Mouse (Mus musculus): ENCODE results near the gene Hint1. TPM values are rescaled to one million over a fixed set of nuclear protein-coding genes. Genes with fewer than 3 reads are reported as not detected.
"Not testable (repeated sequence)": the region's sequence is repeated elsewhere in the genome, so short reads cannot be mapped to it uniquely, and the experiment has no call there.

Hint1 gene
- 100 to 1,000 TPM; 303 to 309 TPM for total RNA-seq (2021)
- long read RNA-seq, experiment 1, transcript Hint1-201 (3 exons, 636 nt), result major isoform, 189 of 197 reads
- long read RNA-seq, experiment 1, partial matches to known transcripts, result 6 of 197 reads
- long read RNA-seq, experiment 1, other reads (novel, unspliced or antisense), result 2 of 197 reads
- long read RNA-seq, experiment 2, transcript Hint1-201 (3 exons, 636 nt), result major isoform, 157 of 163 reads
- long read RNA-seq, experiment 2, partial matches to known transcripts, result 0 of 163 reads
- long read RNA-seq, experiment 2, other reads (novel, unspliced or antisense), result 6 of 163 reads

- peak; percentile 94 to 95 for DNase-seq
Measured at GRCm38 (mm10) chr11:54866119-54867048, at the start of gene Hint1. Gene Hint1, plus strand, starts transcription at chr11:54866383.

GRCm38 (mm10) chr11:54817449-54817848 is 48.7 kb upstream of the Hint1 start:
- DNase-seq, result no peak

- no peak for DNase-seq
Measured at GRCm38 (mm10) chr11:54819489-54819888, 46.7 kb upstream of the Hint1 start.

GRCm38 (mm10) chr11:54823467-54823866 is 42.7 kb upstream of the Hint1 start:
- no peak for DNase-seq

GRCm38 (mm10) chr11:54825774-54826173 is 40.4 kb upstream of the Hint1 start:
- no peak for DNase-seq

- no peak for DNase-seq
Measured at GRCm38 (mm10) chr11:54826819-54827218, 39.4 kb upstream of the Hint1 start.

GRCm38 (mm10) chr11:54833833-54834232 is 32.4 kb upstream of the Hint1 start:
- DNase-seq, result no peak

GRCm38 (mm10) chr11:54834596-54834995 is 31.6 kb upstream of the Hint1 start:
- no peak for DNase-seq

GRCm38 (mm10) chr11:54836106-54836505 is 30.1 kb upstream of the Hint1 start:
- DNase-seq, result peak; percentile 28 to 42

GRCm38 (mm10) chr11:54839696-54840095 is 26.5 kb upstream of the Hint1 start:
- DNase-seq, result no peak

- DNase-seq, result no peak
Measured at GRCm38 (mm10) chr11:54840891-54841290, 25.3 kb upstream of the Hint1 start.

GRCm38 (mm10) chr11:54844424-54844823 is 21.8 kb upstream of the Hint1 start:
- peak in 1 of 2 experiments; percentile 31 for DNase-seq

- DNase-seq, result peak in 1 of 2 experiments; percentile 16
Measured at GRCm38 (mm10) chr11:54844959-54845358, 21.2 kb upstream of the Hint1 start.

GRCm38 (mm10) chr11:54845470-54846442 is 20.4 kb upstream of the Hint1 start:
- DNase-seq, result peak; percentile 18 to 24

GRCm38 (mm10) chr11:54849961-54850758 is 16.0 kb upstream of the Hint1 start:
- no peak for DNase-seq

- no peak for DNase-seq
Measured at GRCm38 (mm10) chr11:54851656-54852055, 14.5 kb upstream of the Hint1 start.

- DNase-seq, result not testable (repeated sequence)
Measured at GRCm38 (mm10) chr11:54858880-54859279, 7.3 kb upstream of the Hint1 start.

GRCm38 (mm10) chr11:54859322-54860165 is 6.6 kb upstream of the Hint1 start:
- peak; percentile 28 to 45 for DNase-seq

GRCm38 (mm10) chr11:54860256-54861038 is 5.7 kb upstream of the Hint1 start, which contains the start of gene Lyrm7:
Gene Lyrm7, minus strand, starts transcription at chr11:54860916.
- DNase-seq, result peak; percentile 96 to 99

All from heart, adult 18-20 months (tissue).